Mouse (Mus musculus) kidney, postnatal 0 days (tissue): ENCODE measurements at regions not wholly inside any gene's neighbourhood (a gene's known extent, or its start where the extent isn't known, plus 50 kb on each side); places are given as distances from the start of the nearest gene placed in this dataset.

Experiments used
- ATAC-seq: fragments of 200-750 bp; cut with Nextera tagmentation; replicated peaks from 2 replicates; pipeline ENCODE4 v1.8.0; 2017; ENCODE audit warnings: low read depth, moderate number of reproducible peaks, moderate TSS enrichment, moderate library complexity; ENCODE audit not compliant: low FRiP score
- DNase-seq: peaks from one replicate; pipeline ENCODE4 v3.0.0-alpha.2; 2016; ENCODE audit warnings: low spot score
- H3K27ac ChIP-seq: fragments of 300-500 bp; sonication (generic); 2 replicates; pipeline ENCODE4 v1.5.1; 2014; ENCODE audit warnings: mild to moderate bottlenecking
- H3K27me3 ChIP-seq: fragments of 300-500 bp; sonication (generic); 2 replicates; pipeline ENCODE4 v1.6.1; 2014; ENCODE audit warnings: low read length, mixed read lengths; ENCODE audit not compliant: insufficient read depth
- H3K36me3 ChIP-seq: fragments of 300-500 bp; sonication (generic); 2 replicates; pipeline ENCODE4 v1.6.1; 2014; ENCODE audit warnings: low read length, mixed read lengths; ENCODE audit not compliant: insufficient read depth
- H3K4me1 ChIP-seq: fragments of 300-500 bp; sonication (generic); replicated peaks from 2 replicates; pipeline ENCODE4 v1.6.1; 2014; ENCODE audit warnings: antibody characterized with exemption, low read length, mixed read lengths; ENCODE audit not compliant: insufficient read depth
- H3K4me2 ChIP-seq: fragments of 300-500 bp; sonication (generic); 2 replicates; pipeline ENCODE4 v1.6.1; 2014; ENCODE audit warnings: mild to moderate bottlenecking, low read length, moderate library complexity, mixed read lengths
- H3K4me3 ChIP-seq: fragments of 300-500 bp; sonication (generic); replicated peaks from 2 replicates; pipeline ENCODE4 v1.5.1; 2014; ENCODE audit warnings: low read depth, low read length
- H3K9ac ChIP-seq: fragments of 300-500 bp; sonication (generic); 2 replicates; pipeline ENCODE4 v1.6.1; 2014; ENCODE audit warnings: low read depth, low read length
- H3K9me3 ChIP-seq: fragments of 300-500 bp; sonication (generic); replicated peaks from 2 replicates; pipeline ENCODE4 v1.6.1; 2016; ENCODE audit warnings: low read length, inconsistent platforms, mixed read lengths
- CTCF ChIP-seq: IDR thresholded peaks from 2 replicates; pipeline ENCODE4 v1.5.1; 2016; ENCODE audit warnings: antibody characterized with exemption, low read depth, mild to moderate bottlenecking, moderate library complexity
- WGBS: fragments of 180-500 bp; shearing (Covaris S2); extraction: QIAGEN DNeasy Blood & Tissue Kit; methylation state at CpG from one replicate; pipeline ENCODE4 v1.1.7; 2014; 5-methylcytosine and 5-hydroxymethylcytosine counted together

GRCm38 (mm10) chr13:34465862-34466430 is 121.0 kb upstream of the Slc22a23 start:
- H3K27me3 ChIP-seq: no peaks in the 10 kb centered on the region
- H3K36me3 ChIP-seq: no peaks in the 10 kb centered on the region
- no peak overlapping the region for H3K27ac ChIP-seq
- DNase-seq: peak; percentile 17
- no peak overlapping the region for H3K9ac ChIP-seq
- H3K4me2 ChIP-seq: no peak overlapping the region
- TF ChIP-seq CTCF: no peak
- H3K4me3 ChIP-seq: no peak overlapping the region
- no peaks in the 10 kb centered on the region for H3K9me3 ChIP-seq
- no peak for ATAC-seq
- 0 out of 2 replicates have a peak, but pooled peaks cover 7% of the 10 kb centered on the region for H3K4me1 ChIP-seq

GRCm38 (mm10) chr13:34465456-34465855 is 120.5 kb upstream of the Slc22a23 start:
- Histone ChIP-seq H3K4me2 (no peak overlapping the region), H3K9me3 (no peaks in the 10 kb centered on the region), H3K4me1 (0 out of 2 replicates have a peak, but pooled peaks cover 7% of the 10 kb centered on the region), H3K27ac (no peak overlapping the region), H3K4me3 (no peak overlapping the region), H3K27me3 (no peaks in the 10 kb centered on the region), H3K36me3 (no peaks in the 10 kb centered on the region), H3K9ac (no peak overlapping the region)
- 47% methylated on average over 5 of the region's 5 CpGs for whole genome bisulfite sequencing
- DNase-seq: no peak
- TF ChIP-seq CTCF: no peak
- no peak for ATAC-seq

GRCm38 (mm10) chr13:34464221-34464620 is 119.2 kb upstream of the Slc22a23 start:
- peak; percentile 25 for DNase-seq
- H3K4me1 ChIP-seq: 0 out of 2 replicates have a peak, but pooled peaks cover 7% of the 10 kb centered on the region
- no peak overlapping the region for H3K4me3 ChIP-seq
- no peak overlapping the region for H3K4me2 ChIP-seq
- no peaks in the 10 kb centered on the region for H3K36me3 ChIP-seq
- H3K27ac ChIP-seq: no peak overlapping the region
- no peaks in the 10 kb centered on the region for H3K9me3 ChIP-seq
- H3K27me3 ChIP-seq: no peaks in the 10 kb centered on the region
- peak; percentile 82 for ATAC-seq
- H3K9ac ChIP-seq: no peak overlapping the region
- TF ChIP-seq CTCF: no peak
- WGBS: 80% methylated on average over 4 of the region's 4 CpGs

- Histone ChIP-seq H3K4me2 (no peak overlapping the region), H3K4me3 (no peak overlapping the region), H3K27me3 (no peaks in the 10 kb centered on the region), H3K9ac (no peak overlapping the region), H3K36me3 (no peaks in the 10 kb centered on the region), H3K4me1 (0 out of 2 replicates have a peak, but pooled peaks cover 7% of the 10 kb centered on the region), H3K27ac (no peak overlapping the region), H3K9me3 (no peaks in the 10 kb centered on the region)
- no peak for TF ChIP-seq CTCF
- DNase-seq (no peak), ATAC-seq (0 out of 2 replicates have a peak, but pooled peaks have one; percentile 48)
- WGBS: 33% methylated on average over 2 of the region's 2 CpGs
Observed at GRCm38 (mm10) chr13:34462808-34463511, 118.0 kb upstream of the Slc22a23 start.

- Histone ChIP-seq H3K27me3 (no peaks in the 10 kb centered on the region), H3K4me2 (no peak overlapping the region), H3K36me3 (no peaks in the 10 kb centered on the region), H3K9me3 (no peaks in the 10 kb centered on the region), H3K4me3 (no peak overlapping the region), H3K27ac (no peak overlapping the region), H3K9ac (no peak overlapping the region), H3K4me1 (0 out of 2 replicates have a peak, but pooled peaks cover 7% of the 10 kb centered on the region)
- TF ChIP-seq CTCF: no peak
- DNase-seq: no peak
- 72% methylated on average over 6 of the region's 6 CpGs for WGBS
- ATAC-seq: no peak
Observed at GRCm38 (mm10) chr13:34462206-34462807, 117.3 kb upstream of the Slc22a23 start.

GRCm38 (mm10) chr13:34460969-34461368 is 116.0 kb upstream of the Slc22a23 start:
- no peaks in the 10 kb centered on the region for H3K36me3 ChIP-seq
- DNase-seq: no peak
- H3K9me3 ChIP-seq: no peaks in the 10 kb centered on the region
- TF ChIP-seq CTCF: no peak
- 0 out of 2 replicates have a peak, but pooled peaks cover 7% of the 10 kb centered on the region for H3K4me1 ChIP-seq
- ATAC-seq: no peak
- 64% methylated on average over 4 of the region's 4 CpGs for WGBS
- H3K27me3 ChIP-seq: no peaks in the 10 kb centered on the region
- H3K27ac ChIP-seq: no peak overlapping the region
- no peak overlapping the region for H3K9ac ChIP-seq
- H3K4me3 ChIP-seq: no peak overlapping the region
- no peak overlapping the region for H3K4me2 ChIP-seq
